Mouse (Mus musculus) cortical plate, adult 2 months (tissue): ENCODE results near the gene Wfdc15a.

Source experiments
- CTCF ChIP-seq: fragments of 200-500 bp; IDR thresholded peaks from 2 replicates; pipeline ENCODE4 v1.5.1; 2011; ENCODE audit warnings: mild to moderate bottlenecking, control low read depth, low read length; ENCODE audit not compliant: insufficient read depth; ENCODE audit errors: extremely low read depth
- POLR2A ChIP-seq: fragments of 200-500 bp; IDR thresholded peaks from 2 replicates; pipeline ENCODE4 v1.6.1; 2011; ENCODE audit warnings: mild to moderate bottlenecking, low read length, control low read depth; ENCODE audit not compliant: insufficient read depth; ENCODE audit errors: extremely low read depth

DNA sequence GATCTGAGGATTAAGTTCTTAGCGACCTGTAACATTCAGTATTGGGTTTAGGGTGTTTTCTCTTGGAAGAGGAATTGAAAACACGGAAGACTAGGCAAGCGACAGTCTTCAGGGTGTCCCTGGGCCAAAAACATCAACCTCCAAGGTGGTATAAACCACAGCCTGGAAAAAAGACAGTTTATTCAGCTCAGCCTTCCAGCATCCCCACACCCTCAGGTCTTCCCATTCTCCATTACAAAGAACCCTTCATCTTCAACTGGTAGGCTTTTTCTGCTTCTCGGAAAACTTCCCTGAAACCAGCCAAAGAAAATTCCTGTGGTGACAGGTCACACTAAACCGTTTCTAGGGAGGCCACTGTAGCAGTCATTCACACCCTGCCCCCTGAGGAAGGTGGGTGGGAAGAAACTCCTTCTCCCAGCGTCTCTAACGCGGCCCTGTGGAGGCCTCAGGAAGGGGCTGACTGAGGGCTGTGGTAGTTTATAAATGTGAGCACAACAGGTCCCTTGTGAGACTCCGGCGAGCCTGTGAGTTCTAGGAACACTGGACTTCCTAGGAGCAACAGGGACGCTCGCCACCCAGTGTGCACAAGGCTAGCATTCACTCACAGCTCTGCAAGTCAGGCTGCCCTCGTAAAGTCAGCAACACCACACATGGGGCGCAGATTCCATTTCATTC lies 49.7 kb downstream of the Wfdc15a start:
- TF ChIP-seq POLR2A, result no peak
- no peak for TF ChIP-seq CTCF
